ENCODE assay signal across 12 mouse cellular contexts in genomic region chr1:76508821-76509220, GRCm38 (mm10).
"Had no signal": no experiment of that assay in that cellular context is flagged by ENCODE, and none has a peak within 500 bp of the region (broad histone marks: within the 10 kb centered on the region; RNA-seq: fewer than 3 reads in every experiment).

No protein-coding gene starts in this region.

- DNase-seq: lung, adult 18-20 months; lung, embryonic 14.5 days; lung, postnatal 10 days; lung, postnatal 4 days; midbrain, embryonic 14.5 days; retina, postnatal 1 day; right cerebral cortex, postnatal 25 days; right cerebral cortex, postnatal 4 days; spleen, adult 18-20 months; thymus, adult 18-20 months; thymus, postnatal 14 days; thymus, postnatal 36 days had no signal
